ENCODE assay signal across 12 mouse cellular contexts in genomic region chr2:85224221-85225179, GRCm38 (mm10). TPM values are rescaled to one million over a fixed set of nuclear protein-coding genes. Genes with fewer than 3 reads are reported as not detected.
DNase-seq lines count a peak whose midpoint lies in the region; ATAC-seq lines count a peak whose summit lies in the region.
"Had no signal": no experiment of that assay in that cellular context is flagged by ENCODE, and none has a peak within 500 bp of the region (broad histone marks: within the 10 kb centered on the region; RNA-seq: fewer than 3 reads in every experiment).

No protein-coding gene starts in this region.

- H3K4me3 ChIP-seq in limb, embryonic 12.5 days (replicated peaks), result no peak overlapping the region
- no peak overlapping the region for H3K4me3 ChIP-seq in stomach, embryonic 16.5 days (replicated peaks; ENCODE audit: low read length)
- no peak overlapping the region for H3K4me3 ChIP-seq in liver, embryonic 12.5 days
- H3K4me3 ChIP-seq: hindbrain, embryonic 10.5 days; liver, embryonic 15.5 days had no signal

- DNase-seq in frontal cortex, postnatal 36 days (ENCODE audit: low spot score in 2 of 2), result peak; percentile 23 to 33
- no peak for DNase-seq in frontal cortex, postnatal 14 days (ENCODE audit: low spot score in 2 of 2)
- peak; percentile 10 to 14 for DNase-seq in right cerebral cortex, adult 2 months (ENCODE audit: low spot score in 2 of 2)
- no peak for DNase-seq in right cerebral cortex, postnatal 4 days
- DNase-seq: adrenal gland, postnatal 36 days had no signal

- H3K4me1 ChIP-seq in limb, embryonic 12.5 days (replicated peaks), result peaks cover 24% of the 10 kb centered on the region
- 0 out of 2 replicates have a peak, but pooled peaks cover 4% of the 10 kb centered on the region for H3K4me1 ChIP-seq in stomach, embryonic 16.5 days (ENCODE audit: control insufficient read depth, insufficient read depth, low read length)
- no peaks in the 10 kb centered on the region for H3K4me1 ChIP-seq in liver, embryonic 12.5 days
- H3K4me1 ChIP-seq: hindbrain, embryonic 10.5 days; liver, embryonic 15.5 days had no signal

- H3K27ac ChIP-seq in limb, embryonic 12.5 days, result peak overlapping the region; percentile 59
- H3K27ac ChIP-seq in stomach, embryonic 16.5 days (ENCODE audit: low read length), result no peak overlapping the region
- no peak overlapping the region for H3K27ac ChIP-seq in liver, embryonic 12.5 days
- H3K27ac ChIP-seq: hindbrain, embryonic 10.5 days; liver, embryonic 15.5 days had no signal

- H3K9me3 ChIP-seq in limb, embryonic 12.5 days, result no peaks in the 10 kb centered on the region
- no peaks in the 10 kb centered on the region for H3K9me3 ChIP-seq in stomach, embryonic 16.5 days (replicated peaks; ENCODE audit: control insufficient read depth, low read length)
- H3K9me3 ChIP-seq in liver, embryonic 12.5 days (replicated peaks), result no peaks in the 10 kb centered on the region
- H3K9me3 ChIP-seq: hindbrain, embryonic 10.5 days; liver, embryonic 15.5 days had no signal

- H3K4me2 ChIP-seq in limb, embryonic 12.5 days, result peak overlapping the region; percentile 36
- H3K4me2 ChIP-seq in stomach, embryonic 16.5 days (ENCODE audit: low read depth, low read length), result peak overlapping the region; percentile 35
- no peak overlapping the region for H3K4me2 ChIP-seq in liver, embryonic 12.5 days
- H3K4me2 ChIP-seq: liver, embryonic 15.5 days had no signal

- H3K27me3 ChIP-seq in limb, embryonic 12.5 days, result no peaks in the 10 kb centered on the region
- 0 out of 2 replicates have a peak, but pooled peaks cover 4% of the 10 kb centered on the region for H3K27me3 ChIP-seq in stomach, embryonic 16.5 days (ENCODE audit: control insufficient read depth, insufficient read depth, low read length)
- no peaks in the 10 kb centered on the region for H3K27me3 ChIP-seq in liver, embryonic 12.5 days (replicated peaks)
- H3K27me3 ChIP-seq: liver, embryonic 15.5 days had no signal

- 34% methylated on average over 17 of the region's 17 CpGs for WGBS in limb, embryonic 12.5 days
- 44% methylated on average over 17 of the region's 17 CpGs for WGBS in stomach, embryonic 16.5 days
- WGBS in liver, embryonic 12.5 days (ENCODE audit: insufficient replicate concordance), result 44% methylated on average over 17 of the region's 17 CpGs

- no peaks in the 10 kb centered on the region for H3K36me3 ChIP-seq in limb, embryonic 12.5 days
- H3K36me3 ChIP-seq in stomach, embryonic 16.5 days (ENCODE audit: control insufficient read depth, insufficient read depth, low read length), result no peaks in the 10 kb centered on the region
- no peaks in the 10 kb centered on the region for H3K36me3 ChIP-seq in liver, embryonic 12.5 days
- H3K36me3 ChIP-seq: hindbrain, embryonic 10.5 days; liver, embryonic 15.5 days had no signal

- H3K9ac ChIP-seq in limb, embryonic 12.5 days (replicated peaks), result no peak overlapping the region
- no peak overlapping the region for H3K9ac ChIP-seq in stomach, embryonic 16.5 days (ENCODE audit: low read length)
- no peak overlapping the region for H3K9ac ChIP-seq in liver, embryonic 12.5 days
- H3K9ac ChIP-seq: liver, embryonic 15.5 days had no signal

- ATAC-seq in limb, embryonic 12.5 days (ENCODE audit: insufficient number of reproducible peaks, insufficient read depth, low FRiP score, low TSS enrichment, low read depth), result no peak
- ATAC-seq in stomach, embryonic 16.5 days (ENCODE audit: insufficient read depth, low FRiP score), result peak; percentile 22; the same call in 1 of the 2 replicates
- ATAC-seq in liver, embryonic 12.5 days, result no peak
- no peak for ATAC-seq in activated CD4-positive, CD25-positive, alpha-beta regulatory T cell, adult 4 months

RNA-seq across cellular contexts. Expression of gene Lrrc55, which starts 27.5 kb away (rescaled TPM):
- 0.45 and 0.46 TPM in 2 replicates for polyA plus RNA-seq in limb, embryonic 12.5 days (2016; fragmentation: Nextera tagmentation; extraction: Ambion mirVana)
- 3.0 and 4.2 TPM in 2 replicates for polyA plus RNA-seq in stomach, embryonic 16.5 days (2015; fragmentation: Nextera tagmentation; extraction: Ambion mirVana)
- 0.05 and 0.11 TPM in 2 replicates for polyA plus RNA-seq in liver, embryonic 12.5 days (2016; fragmentation: Nextera tagmentation; extraction: Ambion mirVana)
- not detected for polyA plus RNA-seq in activated CD4-positive, CD25-positive, alpha-beta regulatory T cell, adult 4 months (2017; shearing (Covaris generic))
- polyA plus RNA-seq: C2C12 had no signal

Comparison
In these comparisons a context has a peak if more than half of its experiments do, and no peak if none do; other contexts are left out.
1. DNase-seq: peak in frontal cortex, postnatal 36 days (2 of 2) and right cerebral cortex, adult 2 months (2 of 2); none in frontal cortex, postnatal 14 days (0 of 2) and right cerebral cortex, postnatal 4 days (single experiment).